Mouse (Mus musculus): ENCODE results near the gene Csnk1g1. TPM values are rescaled to one million over a fixed set of nuclear protein-coding genes. Genes with fewer than 3 reads are reported as not detected.
A peak's percentile ranks its signal among the peaks of the same experiment; 100 is the strongest.

Gene Csnk1g1
- total RNA-seq, 4 experiments from 2014 or later, result 8.5 to 11.6 (median 9.5) TPM

- no peak for DNase-seq (ENCODE audit: low spot score)
These were observed 87.1 kb downstream of the Csnk1g1 start for GRCm38 (mm10) chr9:65995603-65996376.

- DNase-seq (ENCODE audit: low spot score), result no peak
These were observed 90.2 kb downstream of the Csnk1g1 start for GRCm38 (mm10) chr9:65998965-65999364.

GRCm38 (mm10) chr9:66004380-66004779 lies 95.7 kb downstream of the Csnk1g1 start:
- DNase-seq (ENCODE audit: low spot score), result peak; percentile 33

GRCm38 (mm10) chr9:66007603-66008202 lies 99.0 kb downstream of the Csnk1g1 start:
- DNase-seq (ENCODE audit: low spot score), result no peak

GRCm38 (mm10) chr9:66020601-66021000 lies 111.9 kb downstream of the Csnk1g1 start:
- no peak for DNase-seq (ENCODE audit: low spot score)

GRCm38 (mm10) chr9:66038082-66038481 lies 129.4 kb downstream of the Csnk1g1 start:
- no peak for DNase-seq (ENCODE audit: low spot score)

- no peak for DNase-seq (ENCODE audit: low spot score)
These were observed 129.9 kb downstream of the Csnk1g1 start for GRCm38 (mm10) chr9:66038581-66038980.

GRCm38 (mm10) chr9:66039290-66039689 lies 130.6 kb downstream of the Csnk1g1 start:
- DNase-seq (ENCODE audit: low spot score), result no peak

- no peak for DNase-seq (ENCODE audit: low spot score)
These were observed 132.1 kb downstream of the Csnk1g1 start for GRCm38 (mm10) chr9:66040801-66041200.

- no peak for DNase-seq (ENCODE audit: low spot score)
These were observed 133.6 kb downstream of the Csnk1g1 start for GRCm38 (mm10) chr9:66042331-66042730.

- no peak for DNase-seq (ENCODE audit: low spot score)
These were observed 134.5 kb downstream of the Csnk1g1 start for GRCm38 (mm10) chr9:66043241-66043640.

- DNase-seq (ENCODE audit: low spot score), result no peak
These were observed 141.3 kb downstream of the Csnk1g1 start for GRCm38 (mm10) chr9:66049931-66050601.

GRCm38 (mm10) chr9:66051493-66051892 lies 142.8 kb downstream of the Csnk1g1 start:
- no peak for DNase-seq (ENCODE audit: low spot score)

- DNase-seq (ENCODE audit: low spot score), result no peak
These were observed 144.0 kb downstream of the Csnk1g1 start for GRCm38 (mm10) chr9:66052731-66053130.

GRCm38 (mm10) chr9:66053620-66054019 lies 144.9 kb downstream of the Csnk1g1 start:
- no peak for DNase-seq (ENCODE audit: low spot score)

- DNase-seq (ENCODE audit: low spot score), result peak; percentile 96
These were observed 151.0 kb downstream of the Csnk1g1 start, which contains the start of gene Ppib for GRCm38 (mm10) chr9:66059583-66060307. TSS of gene Ppib (plus strand) at chr9:66060222.

- DNase-seq (ENCODE audit: low spot score), result no peak
These were observed 151.6 kb downstream of the Csnk1g1 start for GRCm38 (mm10) chr9:66060308-66060647.

- no peak for DNase-seq (ENCODE audit: low spot score)
These were observed 152.3 kb downstream of the Csnk1g1 start for GRCm38 (mm10) chr9:66060986-66061385.

GRCm38 (mm10) chr9:66061656-66062055 lies 152.9 kb downstream of the Csnk1g1 start:
- DNase-seq (ENCODE audit: low spot score), result no peak

- DNase-seq (ENCODE audit: low spot score), result no peak
These were observed 154.7 kb downstream of the Csnk1g1 start for GRCm38 (mm10) chr9:66063446-66063845.

- DNase-seq (ENCODE audit: low spot score), result no peak
These were observed 155.6 kb downstream of the Csnk1g1 start for GRCm38 (mm10) chr9:66064316-66064715.

- no peak for DNase-seq (ENCODE audit: low spot score)
These were observed 158.1 kb downstream of the Csnk1g1 start for GRCm38 (mm10) chr9:66066791-66067190.
